Mouse (Mus musculus) stomach, postnatal 0 days (tissue): ENCODE measurements around the gene Rln3. TPM values are rescaled to one million over a fixed set of nuclear protein-coding genes. Genes with fewer than 3 reads are reported as not detected.

Source experiments
- ATAC-seq: fragments of 200-750 bp; cut with Nextera tagmentation; 2 replicates; pipeline ENCODE4 v1.8.0; 2017; ENCODE audit not compliant: low FRiP score, low TSS enrichment
- DNase-seq: peaks from one replicate; pipeline ENCODE4 v3.0.0-alpha.2; 2016; ENCODE audit warnings: low spot score
- H3K27ac ChIP-seq: fragments of 300-500 bp; sonication (generic); replicated peaks from 2 replicates; pipeline ENCODE4 v1.5.1; 2014; ENCODE audit warnings: mild to moderate bottlenecking, control low read depth
- H3K27me3 ChIP-seq: fragments of 300-500 bp; sonication (generic); 2 replicates; pipeline ENCODE4 v1.6.1; 2014; ENCODE audit warnings: low read length; ENCODE audit not compliant: control insufficient read depth, insufficient read depth
- H3K36me3 ChIP-seq: fragments of 300-500 bp; sonication (generic); 2 replicates; pipeline ENCODE4 v1.6.1; 2014; ENCODE audit warnings: low read length, mixed read lengths; ENCODE audit not compliant: control insufficient read depth, insufficient read depth
- H3K4me1 ChIP-seq: fragments of 300-500 bp; sonication (generic); replicated peaks from 2 replicates; pipeline ENCODE4 v1.6.1; 2014; ENCODE audit warnings: antibody characterized with exemption; ENCODE audit not compliant: control insufficient read depth, insufficient read depth
- H3K4me2 ChIP-seq: fragments of 300-500 bp; sonication (generic); replicated peaks from 2 replicates; pipeline ENCODE4 v1.6.1; 2014; ENCODE audit warnings: low read depth, mild to moderate bottlenecking, control low read depth, moderate library complexity
- H3K4me3 ChIP-seq: fragments of 300-500 bp; sonication (generic); 2 replicates; pipeline ENCODE4 v1.5.1; 2014; ENCODE audit warnings: low read depth, low read length, control low read depth
- H3K9ac ChIP-seq: fragments of 300-500 bp; sonication (generic); 2 replicates; pipeline ENCODE4 v1.6.1; 2014; ENCODE audit warnings: mild to moderate bottlenecking, low read length, control low read depth, mixed read lengths
- H3K9me3 ChIP-seq: fragments of 300-500 bp; sonication (generic); 2 replicates; pipeline ENCODE4 v1.6.1; 2016; ENCODE audit warnings: low read length; ENCODE audit not compliant: control insufficient read depth
- CTCF ChIP-seq: IDR thresholded peaks from 2 replicates; pipeline ENCODE4 v1.5.1; 2016; ENCODE audit warnings: antibody characterized with exemption, low read depth, mild to moderate bottlenecking, moderate library complexity
- EP300 ChIP-seq: optimal IDR thresholded peaks from 2 replicates; pipeline ENCODE3; 2016; ENCODE audit warnings: antibody characterized with exemption
- WGBS: fragments of 180-500 bp; shearing (Covaris S2); extraction: QIAGEN DNeasy Blood & Tissue Kit; methylation state at CpG from one replicate; pipeline ENCODE4 v1.1.7; 2014; 5-methylcytosine and 5-hydroxymethylcytosine counted together
- polyA plus RNA-seq: library from polyadenylated mRNA; unstranded; fragments of >200 nt; fragmentation: Nextera tagmentation; extraction: Ambion mirVana; gene quantifications from 2 replicates; pipeline ENCODE4 v1.2.1, GENCODE M21; 2015

The Rln3 gene
- polyA plus RNA-seq, 1 experiment from 2014 or later, result not detected

DNA sequence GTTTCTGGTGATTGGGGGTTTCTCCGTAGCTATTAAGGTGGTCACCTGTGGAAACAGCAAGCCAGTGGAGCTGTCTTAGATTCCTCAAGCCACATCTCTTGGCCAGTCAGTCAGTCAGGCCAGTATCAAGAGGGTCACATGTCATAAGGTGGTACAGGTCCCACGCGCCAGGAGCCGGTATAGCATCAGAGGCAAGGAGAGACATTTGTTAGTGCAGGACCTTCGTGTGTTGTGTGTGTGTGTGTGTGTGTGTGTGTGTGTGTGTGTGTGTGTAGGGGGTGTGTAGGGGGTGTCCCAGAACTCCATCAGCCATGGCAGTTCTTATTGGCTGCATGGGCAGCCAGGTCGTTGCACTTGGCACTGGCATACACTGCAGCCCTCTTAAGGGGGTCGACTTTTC is 23.1 kb upstream of the Rln3 start:
- peak overlapping the region; percentile 84 for H3K4me3 ChIP-seq
- peak overlapping the region; percentile 23; the same call in 1 of the 2 replicates for H3K9ac ChIP-seq
- H3K4me2 ChIP-seq, result peak overlapping the region; percentile 36
- H3K27me3 ChIP-seq, result no peaks in the 10 kb centered on the region
- no peak for DNase-seq
- no peak for ATAC-seq
- peaks cover 8% of the 10 kb centered on the region; the same call in 1 of the 2 replicates for H3K4me1 ChIP-seq
- H3K27ac ChIP-seq, result no peak overlapping the region
- no peaks in the 10 kb centered on the region for H3K9me3 ChIP-seq
- TF ChIP-seq CTCF (no peak), EP300 (no peak)
- WGBS, result 85% methylated on average over 7 of the region's 7 CpGs
- H3K36me3 ChIP-seq, result no peaks in the 10 kb centered on the region

DNA sequence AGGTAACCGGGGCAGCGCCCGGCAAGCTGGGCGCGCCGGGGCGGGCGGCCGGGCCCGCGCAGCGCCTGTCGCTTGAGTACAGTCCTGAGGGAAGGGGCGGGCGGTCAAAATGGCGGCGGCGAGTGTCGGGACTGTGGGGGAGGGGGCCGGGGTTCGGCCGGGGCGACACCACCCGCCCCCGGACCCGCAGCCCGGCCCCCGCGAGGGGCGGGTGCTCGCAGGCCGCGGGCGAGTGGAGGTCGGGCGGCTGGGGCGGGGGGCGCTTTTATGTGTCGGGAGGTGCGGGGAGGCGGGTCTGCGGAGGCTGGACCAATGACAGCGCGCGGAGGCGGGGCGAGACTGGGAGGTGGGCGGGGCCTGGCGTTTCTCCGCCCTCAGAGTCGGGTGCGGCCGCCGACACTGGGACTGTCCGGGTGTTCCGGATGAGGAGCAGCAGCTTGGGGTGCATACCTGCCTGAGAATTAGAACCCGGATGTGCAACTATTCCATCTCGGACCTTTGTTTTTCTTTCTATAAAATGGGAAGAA is 22.3 kb upstream of the Rln3 start:
- TF ChIP-seq CTCF (no peak), EP300 (no peak)
- H3K9me3 ChIP-seq, result no peaks in the 10 kb centered on the region
- H3K4me1 ChIP-seq, result peaks cover 8% of the 10 kb centered on the region; the same call in 1 of the 2 replicates
- peak overlapping the region; percentile 90 for H3K9ac ChIP-seq
- peak overlapping the region; percentile 84 for H3K4me3 ChIP-seq
- H3K4me2 ChIP-seq, result peak overlapping the region; percentile 36
- H3K27ac ChIP-seq, result peak overlapping the region; percentile 99
- WGBS, result 1% methylated on average over 43 of the region's 58 CpGs
- no peaks in the 10 kb centered on the region for H3K36me3 ChIP-seq
- H3K27me3 ChIP-seq, result no peaks in the 10 kb centered on the region
- DNase-seq (peak; percentile 96), ATAC-seq (peak; percentile 75)

DNA sequence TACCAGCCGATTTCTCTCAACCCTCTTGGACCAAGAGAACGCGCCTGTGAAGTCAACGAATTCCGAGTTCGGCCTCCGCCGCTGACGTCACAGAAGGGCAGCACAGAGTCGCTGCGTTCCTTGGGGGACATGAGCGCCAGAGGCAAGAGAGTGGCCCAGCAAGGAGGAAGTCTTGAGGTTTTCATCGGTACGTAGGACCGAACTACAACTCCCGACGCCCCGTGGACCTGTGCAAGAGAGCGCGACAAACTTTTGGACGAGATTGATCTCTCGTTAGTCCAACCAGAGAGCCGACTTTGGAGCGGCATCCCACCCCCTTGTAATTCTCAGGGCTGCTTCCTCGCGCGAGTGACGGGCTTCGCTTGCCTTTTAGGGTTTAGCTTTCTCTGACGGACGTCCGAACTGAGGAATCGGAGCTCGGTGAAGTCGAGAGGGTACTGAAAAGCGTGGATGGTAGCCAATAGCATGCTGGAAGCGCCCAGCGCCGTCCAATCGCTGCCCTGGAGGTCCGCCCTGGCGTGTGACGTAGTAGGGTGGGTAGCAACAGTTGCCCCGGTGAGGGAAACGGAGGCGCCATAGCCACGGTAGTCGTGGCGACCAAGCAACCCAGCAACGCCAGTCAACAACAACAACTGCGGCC is 21.6 kb upstream of the Rln3 start, which contains the start of gene Rfx1:
Gene Rfx1 (plus strand): TSS at position 544 of the 640 bp plus-strand sequence.
- Histone ChIP-seq H3K36me3 (no peaks in the 10 kb centered on the region), H3K4me3 (peak within 1 kb of the TSS; percentile 84), H3K4me1 (peaks cover 8% of the 10 kb centered on the region; the same call in 1 of the 2 replicates), H3K4me2 (peak within 1 kb of the TSS; percentile 86), H3K27ac (peak within 1 kb of the TSS; percentile 99), H3K9me3 (no peaks in the 10 kb centered on the region), H3K9ac (peak within 1 kb of the TSS; percentile 90), H3K27me3 (no peaks in the 10 kb centered on the region)
- peak; percentile 98 for DNase-seq
- under 1% methylated on average over 51 of the region's 51 CpGs for WGBS
- TF ChIP-seq EP300 (peak; percentile 94), CTCF (no peak)
- peak; percentile 97 for ATAC-seq

DNA sequence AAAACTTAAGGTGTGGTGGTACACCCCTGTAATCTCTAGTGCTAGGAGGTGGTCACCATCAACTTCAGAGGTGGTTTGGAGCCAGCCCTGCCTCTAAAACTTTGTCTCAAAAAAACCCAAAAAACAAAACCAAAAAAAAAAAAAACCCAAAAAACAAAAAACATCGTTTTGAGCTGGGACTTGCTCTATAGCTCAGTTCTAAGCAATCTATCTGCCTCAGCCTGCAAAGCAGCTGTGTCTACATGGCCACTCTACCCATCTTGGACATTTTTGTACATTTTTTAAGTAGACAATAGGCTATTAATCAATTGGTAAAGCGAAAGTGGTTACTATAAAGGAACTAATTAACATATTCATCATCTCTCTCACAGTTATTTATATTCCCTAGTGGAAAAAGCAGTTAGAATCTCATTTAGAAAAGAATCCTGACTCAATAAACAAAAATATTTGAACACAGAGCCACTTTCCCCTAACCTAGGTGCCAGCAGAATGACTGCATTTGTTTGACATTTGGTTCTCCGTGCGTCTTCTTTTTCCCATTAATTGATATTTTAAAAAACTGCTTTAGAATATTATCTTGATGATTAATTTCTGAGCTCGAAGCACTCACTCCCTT is 20.8 kb upstream of the Rln3 start:
- Histone ChIP-seq H3K27me3 (no peaks in the 10 kb centered on the region), H3K4me2 (peak overlapping the region; percentile 86), H3K27ac (peak overlapping the region; percentile 86), H3K4me1 (peaks cover 6% of the 10 kb centered on the region; the same call in 1 of the 2 replicates), H3K9ac (peak overlapping the region; percentile 71), H3K9me3 (no peaks in the 10 kb centered on the region), H3K36me3 (no peaks in the 10 kb centered on the region), H3K4me3 (peak overlapping the region; percentile 62)
- DNase-seq (no peak), ATAC-seq (no peak)
- no peak for TF ChIP-seq CTCF
- TF ChIP-seq EP300, result no peak
- WGBS, result 20% methylated on average over 5 of the region's 5 CpGs

DNA sequence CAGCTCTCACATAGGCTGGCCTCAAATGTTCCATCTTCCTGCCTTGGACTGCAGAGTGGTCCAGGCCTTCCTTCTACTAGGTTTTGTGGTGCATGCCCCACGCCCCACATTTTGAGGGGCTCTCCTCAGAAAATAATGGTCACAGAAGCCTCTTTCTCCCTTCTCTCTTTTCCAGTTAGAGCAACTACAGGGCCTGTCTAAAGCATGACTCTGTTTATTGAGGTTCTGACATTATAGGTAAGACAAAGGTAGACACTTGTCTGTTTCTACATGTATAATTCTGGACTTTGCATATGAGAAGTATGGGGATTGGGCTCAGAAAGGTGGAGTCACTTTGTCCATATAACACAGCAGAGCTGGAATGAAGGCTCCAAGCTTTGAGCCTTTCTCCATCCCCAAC is 20.2 kb upstream of the Rln3 start, which contains the start of gene Gm10643:
Gene Gm10643 (minus strand): TSS at position 101 of the 400 bp plus-strand sequence.
- DNase-seq, result no peak
- WGBS, result 88% methylated on average over 1 of the region's 1 CpGs
- H3K9me3 ChIP-seq, result no peaks in the 10 kb centered on the region
- TF ChIP-seq CTCF (no peak), EP300 (no peak)
- peak within 1 kb of the TSS; percentile 62 for H3K4me3 ChIP-seq
- peak within 1 kb of the TSS; percentile 71 for H3K9ac ChIP-seq
- ATAC-seq, result no peak
- no peaks in the 10 kb centered on the region for H3K36me3 ChIP-seq
- peak within 1 kb of the TSS; percentile 86 for H3K27ac ChIP-seq
- peak within 1 kb of the TSS; percentile 86 for H3K4me2 ChIP-seq
- peaks cover 5% of the 10 kb centered on the region; the same call in 1 of the 2 replicates for H3K4me1 ChIP-seq
- no peaks in the 10 kb centered on the region for H3K27me3 ChIP-seq
